Comparison of ENCODE assay signal across 14 mouse cellular contexts in genomic region chr17:44244625-44245024, GRCm38 (mm10). TPM values are rescaled to one million over a fixed set of nuclear protein-coding genes. Genes with fewer than 3 reads are reported as not detected.
DNase-seq lines count a peak whose midpoint lies in the region; ATAC-seq and TF ChIP-seq lines count a peak whose summit lies in the region.
"Had no signal": no experiment of that assay in that cellular context is flagged by ENCODE, and none has a peak within 500 bp of the region (broad histone marks: within the 10 kb centered on the region; RNA-seq: fewer than 3 reads in every experiment).

No protein-coding gene starts in this region.

- peaks cover 20% of the 10 kb centered on the region for H3K4me1 ChIP-seq in heart, adult 2 months (ENCODE audit: control insufficient read depth, insufficient read depth, low read length)
- H3K4me1 ChIP-seq in liver, postnatal 0 days (ENCODE audit: insufficient read depth) = peaks cover 3% of the 10 kb centered on the region; the same call in 1 of the 2 replicates
- no peaks in the 10 kb centered on the region for H3K4me1 ChIP-seq in midbrain, embryonic 14.5 days (ENCODE audit: control insufficient read depth, insufficient read depth, low read length)
- peaks cover 3% of the 10 kb centered on the region for H3K4me1 ChIP-seq in heart, embryonic 10.5 days

- TF ChIP-seq CTCF in heart, adult 2 months (IDR thresholded peaks at IDR 0.05) = peak; percentile 40
- 0 out of 2 replicates have a peak, but pooled peaks have one; percentile 16 for TF ChIP-seq CTCF in liver, postnatal 0 days (IDR thresholded peaks at IDR 0.05; ENCODE audit: low read depth)

- no peak for ATAC-seq in liver, postnatal 0 days
- no peak for ATAC-seq in midbrain, embryonic 14.5 days (ENCODE audit: low FRiP score, low TSS enrichment)

- H3K27ac ChIP-seq in heart, adult 2 months = peak overlapping the region; percentile 40; the same call in 1 of the 2 replicates
- H3K27ac ChIP-seq in liver, postnatal 0 days (ENCODE audit: low read depth) = no peak overlapping the region
- H3K27ac ChIP-seq in midbrain, embryonic 14.5 days (replicated peaks; ENCODE audit: low read depth, low read length) = no peak overlapping the region
- H3K27ac ChIP-seq in heart, embryonic 10.5 days = no peak overlapping the region
- H3K27ac ChIP-seq: kidney, embryonic 15.5 days; limb, embryonic 12.5 days; macrophage had no signal

- no peaks in the 10 kb centered on the region for H3K79me2 ChIP-seq in heart, adult 2 months (replicated peaks; ENCODE audit: control insufficient read depth, insufficient read depth, low read length)

- H3K4me3 ChIP-seq in heart, adult 2 months = no peak overlapping the region
- no peak overlapping the region for H3K4me3 ChIP-seq in liver, postnatal 0 days (ENCODE audit: low read depth, low read length)
- H3K4me3 ChIP-seq in midbrain, embryonic 14.5 days (replicated peaks; ENCODE audit: low read depth, low read length) = no peak overlapping the region
- no peak overlapping the region for H3K4me3 ChIP-seq in heart, embryonic 10.5 days
- H3K4me3 ChIP-seq: erythroblast, embryonic 14.5 days; kidney, embryonic 15.5 days; limb, embryonic 12.5 days had no signal

- no peak for TF ChIP-seq EP300 in heart, adult 2 months (IDR thresholded peaks at IDR 0.05; ENCODE audit: insufficient read depth, low read depth, low read length)
- no peak for TF ChIP-seq EP300 in liver, postnatal 0 days (IDR thresholded peaks at IDR 0.05; ENCODE audit: low read depth)

- peaks cover 3% of the 10 kb centered on the region; the same call in 1 of the 2 replicates for H3K9me3 ChIP-seq in liver, postnatal 0 days (ENCODE audit: low read length)
- H3K9me3 ChIP-seq in midbrain, embryonic 14.5 days (ENCODE audit: control insufficient read depth, low read length) = peaks cover 5% of the 10 kb centered on the region; the same call in 1 of the 2 replicates
- H3K9me3 ChIP-seq in heart, embryonic 10.5 days = no peaks in the 10 kb centered on the region

- no peak for TF ChIP-seq POLR2A in heart, adult 2 months (IDR thresholded peaks at IDR 0.05; ENCODE audit: insufficient read depth, low read depth, low read length)

- intact Hi-C loops in heart, adult 2 months (cut with DNase I) = no loop called here
- intact Hi-C loops in heart, postnatal 25 days (cut with DNase I) = no loop called here

- WGBS in heart, adult 2 months = 48% methylated on average over 7 of the region's 7 CpGs
- 41% methylated on average over 7 of the region's 7 CpGs for WGBS in liver, postnatal 0 days (ENCODE audit: insufficient replicate concordance)
- WGBS in midbrain, embryonic 14.5 days = 21% methylated on average over 7 of the region's 7 CpGs
- WGBS in heart, embryonic 10.5 days = 19% methylated on average over 7 of the region's 7 CpGs

- no peak overlapping the region for H3K4me2 ChIP-seq in liver, postnatal 0 days (ENCODE audit: low read depth, low read length)
- no peak overlapping the region for H3K4me2 ChIP-seq in midbrain, embryonic 14.5 days (ENCODE audit: low read length)
- H3K4me2 ChIP-seq: kidney, embryonic 15.5 days; limb, embryonic 12.5 days had no signal

- DNase-seq in heart, adult 2 months = peak in 1 of 2 experiments; percentile 16
- DNase-seq in heart, postnatal 25 days (ENCODE audit: low spot score) = no peak
- no peak for DNase-seq in liver, postnatal 0 days
- DNase-seq in liver = no peak
- DNase-seq in ZHBTc4 (ENCODE audit: low read depth, low spot score) = peak; percentile 16
- peak; percentile 56 for DNase-seq in midbrain, embryonic 14.5 days
- DNase-seq in T-cell, adult 2 months (ENCODE audit: low spot score) = no peak
- DNase-seq in heart, embryonic 10.5 days (ENCODE audit: low spot score) = no peak
- DNase-seq: heart, adult 11 months; right cerebral cortex, postnatal 14 days had no signal

- H3K27me3 ChIP-seq in heart, adult 2 months (ENCODE audit: control insufficient read depth, insufficient read depth, low read length) = no peaks in the 10 kb centered on the region
- H3K27me3 ChIP-seq in liver, postnatal 0 days (ENCODE audit: insufficient read depth, low read length) = no peaks in the 10 kb centered on the region
- H3K27me3 ChIP-seq in midbrain, embryonic 14.5 days (ENCODE audit: control insufficient read depth, insufficient read depth, low read length) = no peaks in the 10 kb centered on the region
- H3K27me3 ChIP-seq in heart, embryonic 10.5 days (ENCODE audit: insufficient read depth, poor library complexity, severe bottlenecking) = peaks cover 11% of the 10 kb centered on the region; the same call in 1 of the 2 replicates
- H3K27me3 ChIP-seq: kidney, embryonic 15.5 days had no signal

- H3K9ac ChIP-seq in heart, adult 2 months (ENCODE audit: low read depth, low read length) = no peak overlapping the region
- no peak overlapping the region for H3K9ac ChIP-seq in liver, postnatal 0 days (replicated peaks)
- no peak overlapping the region for H3K9ac ChIP-seq in midbrain, embryonic 14.5 days (replicated peaks; ENCODE audit: low read length)
- H3K9ac ChIP-seq: kidney, embryonic 15.5 days; limb, embryonic 12.5 days had no signal

- peaks cover 17% of the 10 kb centered on the region for H3K36me3 ChIP-seq in heart, adult 2 months (ENCODE audit: control insufficient read depth, insufficient read depth, low read length)
- H3K36me3 ChIP-seq in liver, postnatal 0 days (replicated peaks; ENCODE audit: insufficient read depth, low read length) = no peaks in the 10 kb centered on the region
- no peaks in the 10 kb centered on the region for H3K36me3 ChIP-seq in midbrain, embryonic 14.5 days (ENCODE audit: control insufficient read depth, insufficient read depth, low read length)
- no peaks in the 10 kb centered on the region; the same call in 1 of the 2 replicates for H3K36me3 ChIP-seq in heart, embryonic 10.5 days
- H3K36me3 ChIP-seq: kidney, embryonic 15.5 days; limb, embryonic 12.5 days had no signal

RNA-seq across cellular contexts. Expression of gene Clic5, which starts 56.2 kb away (rescaled TPM):
- 100 to 1,000 TPM; 128 to 171 TPM for total RNA-seq in heart, adult 2 months (2021)
- 33.2 and 61.4 TPM in 2 replicates for polyA plus RNA-seq in heart, adult 2 months (2012; rRNA removed)
- total RNA-seq in heart, postnatal 25 days (2021) = 100 to 1,000 TPM; 114 to 142 TPM
- polyA plus RNA-seq in liver, postnatal 0 days (2015; fragmentation: Nextera tagmentation; extraction: Ambion mirVana) = 0.28 and 0.30 TPM in 2 replicates
- polyA plus RNA-seq in midbrain, embryonic 14.5 days (2014; fragmentation: Nextera tagmentation; extraction: Ambion mirVana) = 0.28 and 0.71 TPM in 2 replicates
- polyA plus RNA-seq in heart, embryonic 10.5 days (2016; fragmentation: Nextera tagmentation; extraction: Ambion mirVana) = 3.3 and 5.7 TPM in 2 replicates
- polyA plus RNA-seq: erythroblast, embryonic 14.5 days had no signal

Comparison
In these comparisons a context has a peak if more than half of its experiments do, and no peak if none do; other contexts are left out.
1. DNase-seq: peak in ZHBTc4 (single experiment) and midbrain, embryonic 14.5 days (single experiment); none in heart, postnatal 25 days (single experiment), liver, postnatal 0 days (single experiment), liver (single experiment), T-cell, adult 2 months (single experiment) and heart, embryonic 10.5 days (single experiment).